Mouse (Mus musculus) retina, postnatal 1 day (tissue): Measurements from ENCODE around the gene Krt84.

Experiments used
- DNase-seq: peaks from one replicate; pipeline ENCODE4 v3.0.0-alpha.2; 2012

Gene Krt84

DNA sequence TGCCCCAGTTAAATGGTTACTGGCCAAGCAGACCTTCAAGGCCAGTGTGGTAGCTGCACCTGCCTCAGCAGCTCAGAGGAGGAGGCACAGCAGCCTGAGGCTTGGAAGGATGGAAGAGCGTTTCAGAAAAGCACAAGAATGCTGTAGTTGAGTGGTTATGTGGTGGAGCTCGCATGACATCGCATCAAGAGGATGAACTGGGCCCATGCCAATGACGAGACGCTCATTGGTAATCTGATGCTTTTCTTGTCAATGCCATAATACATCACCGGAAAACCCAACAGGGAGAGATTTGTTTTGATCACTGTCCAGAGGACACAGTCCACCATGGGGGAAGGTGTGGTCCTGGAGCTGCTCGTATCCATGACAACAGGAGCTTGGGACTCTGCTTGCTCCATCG lies 37.4 kb downstream of the Krt84 start:
- no peak for DNase-seq

DNA sequence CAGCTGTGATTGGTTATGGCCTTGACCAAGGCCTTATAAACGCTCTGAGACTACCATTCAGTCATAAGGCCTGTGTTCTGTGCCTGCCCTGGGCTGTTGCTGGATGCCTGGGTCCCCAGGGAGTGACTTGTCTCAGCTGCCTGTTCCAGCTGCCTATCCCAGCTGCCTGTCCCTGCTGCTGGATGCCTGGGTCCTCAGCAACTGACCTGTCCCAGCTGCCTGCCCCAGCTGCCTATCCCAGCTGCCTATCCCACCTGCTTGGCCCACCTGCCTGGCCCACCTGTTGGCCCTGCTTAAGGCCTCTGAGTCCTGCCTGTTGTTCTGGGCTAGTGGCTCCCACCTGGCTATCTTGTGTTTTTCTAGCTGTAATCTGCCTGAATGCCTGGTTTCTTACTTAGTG lies 38.4 kb downstream of the Krt84 start:
- no peak for DNase-seq

DNA sequence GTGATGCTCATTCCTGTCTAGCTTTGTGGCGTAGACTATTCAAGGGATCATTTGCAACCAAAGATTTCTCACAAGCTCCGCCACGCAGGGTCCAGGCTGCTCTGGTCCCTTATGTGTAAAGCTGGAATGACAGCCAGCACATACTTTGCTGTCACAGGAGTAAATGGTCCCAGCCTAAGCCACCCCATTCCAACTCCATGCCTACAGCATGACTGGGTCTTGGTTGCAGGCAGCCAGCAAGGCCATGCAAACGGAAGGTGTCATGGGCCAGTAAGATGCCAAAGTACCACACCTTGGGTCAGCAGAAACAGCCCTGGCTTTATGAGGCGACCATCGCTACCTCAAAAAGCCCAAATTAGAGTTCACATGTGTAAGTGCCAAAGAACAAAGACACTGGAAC lies 38.9 kb downstream of the Krt84 start:
- no peak for DNase-seq

DNA sequence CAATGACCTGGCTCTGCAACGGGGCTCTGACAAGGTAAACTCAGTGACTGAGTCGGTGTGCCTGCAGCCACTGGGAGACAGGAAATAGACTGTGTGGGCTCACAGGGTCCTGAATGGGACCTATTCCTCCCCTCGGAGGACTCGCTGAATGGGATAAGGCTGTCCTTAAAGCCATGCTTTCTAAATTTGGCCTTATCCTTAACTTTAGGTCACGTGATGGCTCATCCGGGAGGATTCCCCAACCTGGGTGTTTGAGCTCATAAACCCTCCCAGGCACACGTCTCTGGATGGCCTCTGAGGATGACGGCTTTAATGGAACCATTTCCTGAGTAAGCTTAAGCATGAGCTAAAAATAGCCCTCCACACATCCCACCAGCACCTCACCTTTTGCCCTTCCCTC lies 39.9 kb downstream of the Krt84 start:
- DNase-seq: no peak

DNA sequence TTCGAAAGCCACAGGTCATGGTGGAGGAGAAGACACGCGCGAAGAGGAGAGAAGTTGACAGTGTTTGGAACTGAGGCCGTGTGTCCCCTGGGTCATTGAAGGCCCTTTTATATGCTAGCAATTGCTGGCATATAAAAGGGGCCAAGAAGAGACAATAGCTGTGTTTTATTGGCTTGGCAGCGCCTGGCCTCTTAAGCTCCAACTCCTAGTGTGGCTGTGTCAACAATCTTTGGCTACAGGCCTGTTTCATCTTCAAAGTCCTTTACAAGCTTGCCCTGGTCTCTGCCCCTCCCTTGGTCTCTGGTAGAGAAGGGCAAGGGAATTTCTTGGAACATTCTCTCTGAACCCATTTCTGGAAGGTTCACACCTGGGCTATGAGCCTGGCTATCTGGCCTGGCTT lies 41.2 kb downstream of the Krt84 start, which contains the start of gene Krt83:
Gene Krt83 (minus strand): TSS at position 82 of the 400 bp plus-strand sequence.
- DNase-seq: no peak

DNA sequence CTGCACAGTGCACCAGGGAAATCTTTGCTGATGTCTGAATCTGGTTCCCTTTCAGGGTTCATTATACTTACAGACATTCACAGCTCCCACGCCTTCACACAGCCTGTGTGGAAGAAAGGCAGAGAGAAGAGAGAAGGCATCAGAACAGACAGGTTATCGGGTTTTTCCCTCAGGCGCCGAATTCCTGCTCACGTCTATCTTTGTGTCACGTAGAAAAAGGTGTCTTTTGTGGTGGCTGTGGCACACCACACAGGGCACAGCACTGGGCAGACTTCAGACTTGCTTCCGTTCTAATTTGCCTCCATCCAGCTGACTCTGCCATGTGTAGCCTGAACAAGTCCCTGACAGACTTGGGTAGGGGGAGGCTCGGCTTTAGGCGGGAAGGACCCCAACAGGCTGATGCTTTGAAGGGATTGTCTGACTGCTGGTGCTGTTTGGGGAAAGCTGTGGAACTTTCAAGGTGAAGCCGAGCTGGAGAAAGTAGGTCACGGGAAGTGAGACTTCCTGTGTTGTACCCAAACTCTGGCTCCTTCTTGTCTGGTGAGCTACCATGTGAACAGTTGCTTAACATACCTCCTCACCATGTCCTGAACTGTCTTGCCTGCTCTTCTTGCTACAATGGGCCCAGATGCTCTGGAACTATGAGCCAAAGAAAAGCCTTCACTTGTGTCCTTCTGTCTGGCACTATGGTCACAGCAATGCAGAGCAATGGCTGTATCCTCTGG lies 46.5 kb downstream of the Krt84 start:
- no peak for DNase-seq

DNA sequence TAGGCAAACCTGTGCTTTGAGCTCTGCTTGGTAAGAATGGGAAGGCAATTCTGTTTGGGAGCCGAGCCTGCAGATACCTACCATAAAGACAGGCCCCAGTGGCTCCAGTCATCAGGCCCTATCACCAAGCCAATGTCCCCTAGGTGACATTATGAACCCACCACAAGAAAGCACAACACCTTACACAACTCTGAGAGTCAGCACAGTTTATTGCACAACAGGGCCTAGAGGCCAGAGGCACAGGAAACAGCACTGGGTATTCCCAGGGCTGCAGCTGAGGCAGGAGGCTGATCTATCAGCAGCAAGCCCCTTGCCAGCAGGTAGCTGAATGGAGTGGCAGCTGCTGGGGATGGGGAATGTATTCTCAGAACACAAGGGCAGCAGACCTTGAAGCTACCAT lies 47.7 kb downstream of the Krt84 start:
- no peak for DNase-seq

DNA sequence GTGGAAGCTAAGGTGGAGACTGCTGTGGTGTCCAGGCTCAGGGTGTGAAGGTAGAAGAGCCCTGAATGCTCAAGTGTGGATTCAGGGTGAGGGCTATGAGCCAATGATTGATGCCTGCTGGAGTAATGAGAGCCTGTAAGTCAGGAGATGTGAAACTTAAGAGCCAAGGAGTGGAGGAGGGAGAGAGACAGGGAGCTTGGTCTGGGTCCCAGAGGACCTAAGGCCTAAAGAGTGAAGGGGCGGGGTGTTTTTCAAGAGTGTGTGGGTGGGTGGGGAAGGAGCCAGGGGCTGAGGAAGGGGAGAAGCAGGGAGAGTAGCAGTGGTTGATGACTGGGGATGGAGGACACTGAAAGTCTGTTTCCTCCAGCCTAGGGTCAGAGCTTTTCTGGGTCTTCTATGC lies 49.0 kb downstream of the Krt84 start:
- no peak for DNase-seq

DNA sequence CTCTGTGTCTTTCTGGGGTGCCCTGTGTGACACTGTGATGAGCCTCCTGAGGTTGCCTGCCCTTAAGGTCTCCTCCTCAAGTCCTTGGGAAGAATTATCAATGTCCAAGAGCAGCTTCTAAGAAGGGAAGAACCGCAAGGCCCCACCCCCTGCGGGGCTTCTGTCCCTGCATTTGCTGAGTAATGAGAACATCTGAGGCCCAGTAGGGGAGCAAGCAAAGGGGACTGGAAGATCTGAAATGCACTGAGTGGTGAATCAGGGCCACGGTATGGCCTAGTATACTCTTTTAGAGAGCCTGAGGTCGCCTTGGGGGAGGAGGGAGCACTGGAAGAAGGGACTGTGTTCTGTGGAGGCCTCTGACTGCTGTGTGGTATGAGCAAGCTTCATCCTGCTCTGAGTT lies 50.6 kb downstream of the Krt84 start:
- no peak for DNase-seq

DNA sequence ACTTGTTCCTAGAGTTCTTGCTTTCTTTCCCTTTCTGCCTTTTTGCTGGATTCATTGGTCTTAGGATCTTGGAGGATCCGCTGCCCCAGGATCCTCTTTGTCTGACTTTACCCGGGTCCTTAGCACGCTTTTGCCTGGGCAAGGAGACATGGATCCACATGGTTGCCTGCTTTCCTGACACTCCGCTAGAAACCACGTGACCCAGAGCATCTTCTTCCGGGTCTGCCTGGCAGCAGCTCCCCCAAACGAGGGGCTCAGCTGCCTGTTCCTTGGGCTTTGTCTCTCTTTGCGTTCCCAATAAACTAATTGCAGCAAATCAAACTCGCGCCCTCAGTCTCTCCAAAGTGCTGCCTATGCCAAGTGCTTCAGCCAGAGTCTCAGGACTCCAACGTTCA lies 53.0 kb downstream of the Krt84 start:
- peak; percentile 57 for DNase-seq

DNA sequence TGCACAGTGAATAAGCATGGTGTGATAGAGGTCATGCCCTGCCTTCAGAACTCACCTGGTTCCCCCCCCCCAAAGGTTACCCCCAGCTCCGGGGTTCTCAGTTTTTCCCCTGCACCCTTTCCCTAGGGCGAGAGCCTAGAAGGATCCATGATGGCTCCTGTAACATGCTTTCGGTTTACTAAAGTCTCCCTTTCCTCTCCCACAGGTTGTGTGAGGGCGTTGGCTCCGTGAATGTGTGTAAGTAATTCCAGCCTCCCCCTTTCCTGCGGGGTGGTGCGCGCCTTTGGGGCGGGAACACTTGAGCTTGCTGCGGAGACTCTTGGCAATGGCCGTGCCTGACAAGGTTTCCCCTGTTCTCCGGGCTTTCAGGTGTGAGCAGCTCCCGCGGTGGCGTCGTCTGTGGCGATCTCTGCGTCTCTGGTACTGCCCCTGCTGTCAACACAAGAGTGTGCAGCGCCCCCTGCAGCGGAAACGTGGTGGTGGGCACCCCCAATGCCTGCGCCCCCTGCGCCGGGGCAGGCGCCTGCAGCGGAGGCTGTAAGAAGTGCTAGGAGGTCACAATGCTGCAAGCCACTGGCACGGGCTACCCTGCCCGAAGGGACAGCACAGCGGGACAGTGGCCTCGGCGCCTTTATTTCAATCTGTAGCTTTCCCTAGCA lies 53.5 kb downstream of the Krt84 start:
- peak; percentile 77 for DNase-seq
